Mouse (Mus musculus) forebrain, embryonic 13.5 days (tissue): ENCODE measurements around the gene Ltb4r2. TPM values are rescaled to one million over a fixed set of nuclear protein-coding genes. Genes with fewer than 3 reads are reported as not detected.
A peak's percentile ranks its signal among the peaks of the same experiment; 100 is the strongest.

Experiments used
- ATAC-seq: fragments of 200-750 bp; cut with Nextera tagmentation; 2 replicates; pipeline ENCODE4 v1.8.0; 2017
- H3K27ac ChIP-seq: fragments of 300-500 bp; sonication (generic); 2 replicates; pipeline ENCODE4 v1.5.1; 2015; ENCODE audit warnings: inconsistent platforms, mild to moderate bottlenecking, moderate library complexity
- H3K27me3 ChIP-seq: fragments of 300-500 bp; sonication (generic); 2 replicates; pipeline ENCODE4 v1.6.1; 2015; ENCODE audit warnings: mild to moderate bottlenecking, inconsistent platforms
- H3K36me3 ChIP-seq: fragments of 300-500 bp; sonication (generic); 2 replicates; pipeline ENCODE4 v1.6.1; 2015; ENCODE audit warnings: mild to moderate bottlenecking, inconsistent platforms; ENCODE audit not compliant: poor library complexity, severe bottlenecking
- H3K4me1 ChIP-seq: fragments of 300-500 bp; sonication (generic); 2 replicates; pipeline ENCODE4 v1.6.1; 2015; ENCODE audit warnings: inconsistent platforms
- H3K4me2 ChIP-seq: fragments of 300-500 bp; sonication (generic); 2 replicates; pipeline ENCODE4 v1.6.1; 2015; ENCODE audit warnings: inconsistent platforms, mild to moderate bottlenecking, moderate library complexity
- H3K4me3 ChIP-seq: fragments of 300-500 bp; sonication (generic); 2 replicates; pipeline ENCODE4 v1.5.1; 2015; ENCODE audit warnings: mild to moderate bottlenecking, inconsistent platforms
- H3K9ac ChIP-seq: fragments of 300-500 bp; sonication (generic); 2 replicates; pipeline ENCODE4 v1.6.1; 2015; ENCODE audit warnings: mild to moderate bottlenecking, inconsistent platforms
- H3K9me3 ChIP-seq: fragments of 300-500 bp; sonication (generic); replicated peaks from 2 replicates; pipeline ENCODE4 v1.6.1; 2016; ENCODE audit warnings: inconsistent platforms
- WGBS: fragments of 180-500 bp; shearing (Covaris S2); methylation state at CpG from one replicate; pipeline ENCODE4 v1.1.7; 2015; 5-methylcytosine and 5-hydroxymethylcytosine counted together
- polyA plus RNA-seq: library from polyadenylated mRNA; unstranded; fragments of >200 nt; fragmentation: Nextera tagmentation; extraction: Ambion mirVana; gene quantifications from 2 replicates; pipeline ENCODE4 v1.2.1, GENCODE M21; 2015

Gene Ltb4r2
- polyA plus RNA-seq, 1 experiment from 2014 or later, result 0.18 TPM

DNA sequence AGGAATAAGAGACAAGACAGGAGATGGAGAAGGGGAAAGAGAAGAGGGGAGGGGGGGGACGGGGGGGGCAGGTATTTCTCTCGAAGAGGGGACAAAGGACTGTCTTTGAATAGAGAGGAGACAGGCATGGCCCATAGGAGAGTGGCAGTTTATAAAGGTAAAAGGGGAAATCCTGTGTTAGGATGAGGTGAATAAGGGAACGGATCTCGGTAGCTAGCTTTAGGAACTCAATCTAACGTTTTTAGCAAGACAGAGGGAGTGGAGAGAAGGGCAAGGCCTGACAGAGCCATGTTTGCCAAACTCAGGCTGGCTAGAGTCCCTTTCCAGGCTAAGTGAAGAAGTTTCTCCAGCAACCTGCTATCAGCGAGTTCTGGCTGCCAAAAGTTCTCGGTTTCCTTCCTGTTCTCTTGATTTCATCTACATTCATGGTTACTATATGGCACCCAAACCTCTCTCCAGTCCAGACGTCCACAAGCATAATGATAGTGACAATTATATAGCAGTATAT, 38.7 kb upstream of the Ltb4r2 start:
- Histone ChIP-seq H3K27ac (peak overlapping the region; percentile 82; the same call in 1 of the 2 replicates), H3K4me3 (peak overlapping the region; percentile 81), H3K9ac (peak overlapping the region; percentile 78), H3K4me1 (peaks cover 12% of the 10 kb centered on the region; the same call in 1 of the 2 replicates), H3K9me3 (no peaks in the 10 kb centered on the region), H3K36me3 (peaks cover 22% of the 10 kb centered on the region), H3K4me2 (peak overlapping the region; percentile 72), H3K27me3 (no peaks in the 10 kb centered on the region)
- no peak for ATAC-seq
- WGBS, result 47% methylated on average over 8 of the region's 8 CpGs

DNA sequence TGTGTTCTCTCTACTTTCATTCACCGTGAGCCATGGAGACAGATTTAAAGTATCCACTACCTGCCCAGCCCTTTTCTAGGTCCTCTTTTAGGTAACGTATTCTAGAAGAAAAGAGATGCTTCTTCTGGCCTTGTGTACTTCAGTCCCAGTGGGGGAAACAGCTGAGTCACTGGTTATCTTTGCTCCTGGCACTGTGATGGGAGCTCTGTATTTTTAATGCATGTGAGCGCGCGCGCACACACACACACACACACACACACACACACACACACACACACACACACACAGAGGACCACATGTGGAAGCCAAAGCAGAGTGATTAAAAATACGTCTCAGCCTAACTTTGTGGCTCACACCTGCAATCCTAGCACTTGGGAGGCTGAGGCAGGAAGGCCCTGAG, 37.8 kb upstream of the Ltb4r2 start:
- Histone ChIP-seq H3K4me1 (peaks cover 12% of the 10 kb centered on the region; the same call in 1 of the 2 replicates), H3K4me3 (no peak overlapping the region), H3K36me3 (peaks cover 15% of the 10 kb centered on the region), H3K4me2 (no peak overlapping the region), H3K9ac (no peak overlapping the region), H3K27ac (no peak overlapping the region), H3K9me3 (no peaks in the 10 kb centered on the region), H3K27me3 (no peaks in the 10 kb centered on the region)
- WGBS, result 95% methylated on average over 7 of the region's 7 CpGs
- ATAC-seq, result no peak

DNA sequence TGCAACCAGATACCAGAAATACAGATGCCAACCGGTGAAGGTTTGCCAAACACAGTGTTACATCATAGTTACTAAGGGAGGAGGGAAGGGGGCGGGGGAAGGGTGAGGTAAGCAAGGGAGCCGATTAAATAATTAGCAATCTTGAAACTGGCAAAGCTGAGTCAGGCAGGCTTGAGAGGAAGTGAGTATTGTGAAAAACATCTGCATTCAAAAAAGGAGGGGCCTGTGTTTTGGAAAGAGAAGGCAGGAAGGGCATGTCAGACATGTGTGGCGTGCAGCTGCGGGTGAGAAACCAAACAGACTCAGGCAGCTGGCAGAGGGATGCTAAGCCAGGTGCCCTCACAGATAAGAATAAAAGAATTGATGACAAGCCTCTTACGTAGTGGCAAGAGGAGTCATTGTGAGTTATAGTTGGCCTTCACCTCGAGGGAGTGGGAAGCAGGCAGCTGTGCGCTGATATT, 36.8 kb upstream of the Ltb4r2 start:
- no peaks in the 10 kb centered on the region for H3K9me3 ChIP-seq
- no peaks in the 10 kb centered on the region for H3K27me3 ChIP-seq
- 66% methylated on average over 8 of the region's 8 CpGs for WGBS
- H3K27ac ChIP-seq, result no peak overlapping the region
- H3K4me1 ChIP-seq, result peaks cover 12% of the 10 kb centered on the region; the same call in 1 of the 2 replicates
- no peak overlapping the region for H3K4me2 ChIP-seq
- no peak for ATAC-seq
- peaks cover 7% of the 10 kb centered on the region; the same call in 1 of the 2 replicates for H3K36me3 ChIP-seq
- no peak overlapping the region for H3K9ac ChIP-seq
- no peak overlapping the region for H3K4me3 ChIP-seq

DNA sequence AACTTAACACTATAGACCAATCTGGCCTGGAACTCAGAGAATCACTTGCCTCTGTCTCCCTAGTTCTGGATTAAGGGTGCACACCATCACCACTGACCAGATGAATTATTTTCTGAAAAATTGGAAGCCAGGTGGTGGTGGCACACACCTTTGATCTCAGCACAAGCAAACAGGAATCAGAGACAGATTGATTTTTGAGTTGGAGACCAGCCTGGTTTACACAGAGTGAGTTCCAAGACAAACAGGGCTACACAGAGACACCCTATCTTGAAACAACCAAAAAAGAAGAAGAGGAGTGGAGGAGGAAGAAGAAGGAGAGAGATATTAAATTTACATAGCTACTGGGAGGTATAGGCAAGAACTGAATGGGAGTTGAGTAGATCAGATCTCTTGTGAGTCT, 35.0 kb upstream of the Ltb4r2 start:
- no peaks in the 10 kb centered on the region for H3K36me3 ChIP-seq
- H3K4me1 ChIP-seq, result peaks cover 4% of the 10 kb centered on the region; the same call in 1 of the 2 replicates
- H3K4me2 ChIP-seq, result no peak overlapping the region
- no peak overlapping the region for H3K9ac ChIP-seq
- no peaks in the 10 kb centered on the region for H3K27me3 ChIP-seq
- H3K27ac ChIP-seq, result no peak overlapping the region
- H3K9me3 ChIP-seq, result no peaks in the 10 kb centered on the region
- ATAC-seq, result no peak
- no peak overlapping the region for H3K4me3 ChIP-seq

DNA sequence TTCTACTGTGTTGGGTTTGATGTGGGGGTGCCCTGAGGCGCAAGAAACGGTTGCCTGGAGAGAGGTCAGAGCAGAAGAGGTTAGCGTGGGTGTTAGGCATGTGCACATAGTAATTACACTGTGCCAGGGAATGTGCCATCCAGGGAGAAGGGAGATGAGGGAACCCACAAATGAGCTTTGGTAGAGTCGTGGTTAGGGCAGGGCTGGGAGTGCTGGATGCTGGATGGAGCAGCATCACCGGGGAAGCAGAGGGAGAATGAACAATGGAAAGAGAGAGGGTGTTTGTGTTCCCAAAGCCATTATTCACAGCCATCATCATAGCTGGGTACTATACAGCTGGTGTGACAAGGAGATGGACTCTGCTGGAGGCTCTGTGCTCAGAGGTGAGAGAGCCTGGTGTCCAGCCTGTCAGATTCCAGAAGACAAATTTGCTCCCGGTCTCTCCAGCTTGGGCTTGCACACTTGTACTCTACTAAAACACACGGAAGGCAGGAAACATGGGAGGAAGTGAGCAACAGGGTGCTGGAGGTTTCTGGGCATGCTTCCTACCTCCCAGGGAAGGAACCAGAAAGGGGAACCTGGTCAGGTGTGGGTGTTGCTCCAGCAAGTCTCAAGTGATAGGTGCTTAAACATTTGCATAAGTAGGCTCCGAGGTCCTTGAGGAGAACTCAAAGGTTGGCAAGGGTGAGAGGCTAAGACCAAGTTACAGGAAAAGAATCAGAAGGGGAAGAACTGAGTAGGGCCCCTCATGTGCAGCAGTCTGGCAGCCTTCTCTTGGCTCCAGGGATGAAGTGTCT, 33.1 kb upstream of the Ltb4r2 start:
- no peak overlapping the region for H3K4me3 ChIP-seq
- no peaks in the 10 kb centered on the region for H3K4me1 ChIP-seq
- 72% methylated on average over 8 of the region's 8 CpGs for WGBS
- no peak overlapping the region for H3K9ac ChIP-seq
- no peak for ATAC-seq
- no peak overlapping the region for H3K4me2 ChIP-seq
- H3K27ac ChIP-seq, result no peak overlapping the region
- H3K27me3 ChIP-seq, result no peaks in the 10 kb centered on the region
- H3K36me3 ChIP-seq, result no peaks in the 10 kb centered on the region
- H3K9me3 ChIP-seq, result no peaks in the 10 kb centered on the region

DNA sequence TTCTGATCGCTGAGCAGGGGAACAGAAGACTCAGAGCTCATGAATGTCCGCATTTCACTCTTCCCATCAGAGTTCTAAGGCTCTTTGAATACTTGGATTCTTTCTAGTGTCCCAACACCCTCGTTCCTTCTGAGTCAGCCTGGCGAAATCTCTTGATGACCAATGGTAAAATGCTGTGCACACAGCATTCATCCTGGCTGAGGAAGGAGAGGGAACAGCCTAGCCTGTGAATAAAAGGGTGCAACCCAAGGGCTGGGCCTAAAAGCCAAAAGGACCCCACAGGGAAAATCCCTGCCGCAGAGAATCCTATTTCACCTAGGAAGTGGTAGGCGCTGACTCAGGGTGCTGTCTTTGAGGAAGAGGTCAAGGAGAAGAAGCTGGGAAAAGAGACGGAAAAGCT, 31.1 kb upstream of the Ltb4r2 start:
- H3K9ac ChIP-seq, result no peak overlapping the region
- no peaks in the 10 kb centered on the region for H3K27me3 ChIP-seq
- no peaks in the 10 kb centered on the region for H3K36me3 ChIP-seq
- no peaks in the 10 kb centered on the region for H3K9me3 ChIP-seq
- 72% methylated on average over 7 of the region's 7 CpGs for WGBS
- no peak for ATAC-seq
- H3K4me2 ChIP-seq, result no peak overlapping the region
- H3K4me3 ChIP-seq, result no peak overlapping the region
- H3K27ac ChIP-seq, result no peak overlapping the region
- H3K4me1 ChIP-seq, result no peaks in the 10 kb centered on the region

DNA sequence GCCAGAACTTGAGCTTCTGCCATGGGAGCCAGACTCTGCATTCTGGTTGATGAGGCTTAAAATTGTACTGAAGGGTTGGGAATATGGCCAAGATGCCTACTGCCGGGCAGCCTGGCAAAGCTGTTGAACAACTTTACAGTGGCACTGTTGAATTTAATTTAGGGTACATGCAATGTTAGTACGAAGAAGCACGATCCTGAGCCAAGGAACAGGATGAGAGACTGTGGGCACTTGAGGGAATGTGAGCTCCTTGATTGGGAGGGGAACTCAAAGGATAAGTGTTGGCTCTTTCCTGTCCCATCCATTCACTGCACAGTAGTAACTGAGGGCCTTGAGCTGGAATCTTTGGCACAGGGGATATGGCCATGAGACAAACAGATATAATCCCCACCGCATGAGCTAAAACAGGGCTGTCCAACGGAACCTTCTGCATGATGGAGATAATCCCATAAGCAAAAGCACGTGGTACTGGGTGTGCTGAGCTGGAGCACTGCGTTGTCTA, 30.6 kb upstream of the Ltb4r2 start:
- Histone ChIP-seq H3K36me3 (no peaks in the 10 kb centered on the region), H3K4me1 (no peaks in the 10 kb centered on the region), H3K9ac (no peak overlapping the region), H3K9me3 (no peaks in the 10 kb centered on the region), H3K27ac (no peak overlapping the region), H3K4me3 (no peak overlapping the region), H3K27me3 (no peaks in the 10 kb centered on the region), H3K4me2 (no peak overlapping the region)
- 80% methylated on average over 7 of the region's 7 CpGs for WGBS
- peak; percentile 24; the same call in 1 of the 2 replicates for ATAC-seq

DNA sequence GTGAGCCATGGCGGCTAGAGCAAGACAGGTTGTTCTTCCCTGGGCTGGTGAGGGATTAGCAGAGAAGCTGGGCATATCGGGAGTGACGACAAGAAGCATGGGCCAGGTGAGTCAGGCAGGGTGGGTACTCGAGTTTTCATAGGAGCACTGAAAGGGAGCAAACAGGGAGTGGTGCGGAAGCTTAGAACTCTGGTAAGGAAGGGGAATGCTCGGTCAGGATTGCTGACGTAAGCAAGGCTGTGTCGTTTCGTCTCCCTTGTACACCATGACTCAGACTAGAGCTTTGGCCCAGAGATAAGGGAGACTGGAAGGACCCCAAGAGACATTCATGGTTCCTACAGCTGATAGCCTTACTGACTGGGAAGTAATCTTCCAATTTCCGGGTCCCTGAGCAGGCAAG, 27.3 kb upstream of the Ltb4r2 start:
- H3K9me3 ChIP-seq, result no peaks in the 10 kb centered on the region
- no peak for ATAC-seq
- peaks cover 6% of the 10 kb centered on the region for H3K36me3 ChIP-seq
- H3K4me3 ChIP-seq, result no peak overlapping the region
- H3K4me1 ChIP-seq, result no peaks in the 10 kb centered on the region
- no peak overlapping the region for H3K27ac ChIP-seq
- H3K27me3 ChIP-seq, result no peaks in the 10 kb centered on the region
- no peak overlapping the region for H3K9ac ChIP-seq
- H3K4me2 ChIP-seq, result no peak overlapping the region
- WGBS, result 80% methylated on average over 10 of the region's 10 CpGs

DNA sequence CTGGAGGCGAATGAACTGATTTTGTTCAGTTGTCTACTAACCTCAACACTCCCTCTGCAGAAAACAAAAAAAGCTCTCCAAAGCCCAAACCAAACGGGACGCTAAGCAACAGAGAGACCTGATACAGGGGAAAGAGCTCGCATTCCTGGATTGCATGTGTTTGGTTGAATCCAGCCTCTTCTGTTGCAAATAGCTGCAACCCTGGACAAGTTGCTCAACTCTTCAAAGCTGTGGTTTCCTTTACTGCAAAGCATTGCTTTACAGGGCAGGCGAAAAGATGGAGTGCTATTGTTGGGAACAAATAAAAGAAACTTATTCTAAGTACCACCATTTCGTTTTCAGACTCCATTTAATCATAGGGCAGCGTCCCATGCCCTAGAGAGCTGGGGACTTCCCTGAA, 26.4 kb upstream of the Ltb4r2 start:
- Histone ChIP-seq H3K36me3 (peaks cover 16% of the 10 kb centered on the region), H3K9me3 (no peaks in the 10 kb centered on the region), H3K4me1 (no peaks in the 10 kb centered on the region), H3K27ac (no peak overlapping the region), H3K9ac (no peak overlapping the region), H3K27me3 (no peaks in the 10 kb centered on the region), H3K4me2 (no peak overlapping the region), H3K4me3 (no peak overlapping the region)
- WGBS, result 68% methylated on average over 7 of the region's 7 CpGs
- ATAC-seq, result no peak

DNA sequence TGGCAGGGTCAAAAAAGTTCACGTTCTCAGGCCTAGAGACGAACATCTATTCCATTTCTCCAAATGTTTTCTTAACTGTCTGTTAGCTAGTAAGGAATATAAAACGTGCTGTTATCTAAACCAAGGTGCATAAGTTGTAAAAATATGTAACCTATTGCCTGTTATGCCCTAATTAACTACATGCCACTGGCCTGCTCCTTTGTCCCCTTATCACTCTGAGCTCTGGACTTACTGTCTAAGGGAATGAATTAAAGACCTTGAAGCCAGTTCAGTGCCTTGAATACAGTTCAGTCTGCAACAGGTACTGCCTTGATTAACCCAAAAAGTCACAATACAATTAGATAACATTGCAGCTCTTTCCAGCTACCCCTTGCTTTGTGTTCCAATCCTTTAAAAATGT, 25.9 kb upstream of the Ltb4r2 start:
- no peak for ATAC-seq
- Histone ChIP-seq H3K4me2 (no peak overlapping the region), H3K36me3 (peaks cover 20% of the 10 kb centered on the region), H3K27ac (no peak overlapping the region), H3K27me3 (no peaks in the 10 kb centered on the region), H3K4me1 (no peaks in the 10 kb centered on the region), H3K9me3 (no peaks in the 10 kb centered on the region), H3K4me3 (no peak overlapping the region), H3K9ac (no peak overlapping the region)
- 75% methylated on average over 3 of the region's 3 CpGs for WGBS

DNA sequence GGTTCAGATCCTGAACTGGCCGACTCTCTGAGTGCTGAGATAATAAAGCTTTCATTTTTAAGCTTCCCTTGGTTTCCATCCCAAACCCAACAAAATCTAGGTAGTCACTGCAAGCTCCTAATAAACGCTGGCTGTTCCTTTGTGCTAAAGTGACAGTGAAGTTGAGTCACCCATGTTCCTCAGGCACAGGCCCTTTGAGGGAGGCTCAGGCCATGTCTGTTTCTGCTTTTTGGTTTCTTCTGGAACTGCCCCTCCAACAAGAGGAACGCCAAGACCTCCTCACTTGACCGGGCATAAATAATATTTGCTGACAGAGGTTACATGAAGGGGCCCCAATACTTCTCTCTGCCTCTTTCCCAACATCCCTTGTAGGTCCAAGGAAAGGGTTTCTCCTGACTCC, 25.5 kb upstream of the Ltb4r2 start:
- H3K4me1 ChIP-seq, result no peaks in the 10 kb centered on the region

DNA sequence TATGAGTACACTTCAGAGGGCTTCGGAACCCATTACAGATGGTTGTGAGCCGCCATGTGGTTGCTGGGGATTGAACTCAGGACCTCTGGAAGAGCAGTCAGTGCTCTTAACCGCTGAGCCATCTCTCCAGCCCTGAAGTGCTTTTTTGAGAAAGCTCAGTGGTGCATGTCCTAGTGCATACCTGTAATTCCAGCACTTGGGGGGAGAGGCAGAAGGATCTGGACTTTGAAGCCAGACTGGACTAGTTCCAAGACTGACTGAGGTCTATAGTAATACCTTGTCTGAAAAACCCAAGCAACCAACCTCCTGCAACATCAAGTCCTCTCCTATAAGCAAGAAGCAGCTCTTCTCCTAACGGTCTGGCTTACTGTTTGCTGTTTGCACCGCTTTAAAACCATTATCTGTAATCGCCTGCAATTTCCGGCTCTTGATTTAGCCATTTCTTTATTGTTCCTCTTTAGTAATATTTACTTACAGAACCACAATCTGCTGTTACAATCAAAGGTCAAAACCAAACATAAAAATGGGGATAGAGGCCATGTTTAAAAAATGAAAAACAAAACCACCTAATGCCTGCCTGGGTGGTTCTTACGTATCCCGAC, 24.0 kb upstream of the Ltb4r2 start:
- Histone ChIP-seq H3K4me2 (no peak overlapping the region), H3K36me3 (peaks cover 35% of the 10 kb centered on the region), H3K4me1 (no peaks in the 10 kb centered on the region), H3K27me3 (no peaks in the 10 kb centered on the region), H3K4me3 (no peak overlapping the region), H3K9me3 (no peaks in the 10 kb centered on the region), H3K27ac (no peak overlapping the region), H3K9ac (no peak overlapping the region)
- 87% methylated on average over 9 of the region's 9 CpGs for WGBS
- ATAC-seq, result no peak

More for the DNA sequence above, 25.5 kb upstream of the Ltb4r2 start:
- H3K36me3 ChIP-seq, result peaks cover 24% of the 10 kb centered on the region
- no peak for ATAC-seq
- WGBS, result 85% methylated on average over 4 of the region's 4 CpGs
- no peaks in the 10 kb centered on the region for H3K27me3 ChIP-seq
- H3K9ac ChIP-seq, result no peak overlapping the region
- H3K4me3 ChIP-seq, result no peak overlapping the region
- H3K27ac ChIP-seq, result no peak overlapping the region
- no peak overlapping the region for H3K4me2 ChIP-seq
- H3K9me3 ChIP-seq, result no peaks in the 10 kb centered on the region
